Mouse (Mus musculus) hindbrain, postnatal 0 days (tissue): Measurements from ENCODE around the gene Gdnf. TPM values are rescaled to one million over a fixed set of nuclear protein-coding genes. Genes with fewer than 3 reads are reported as not detected.

ENCODE experiments used
- ATAC-seq: fragments of 200-750 bp; cut with Nextera tagmentation; 2 replicates; pipeline ENCODE4 v1.8.0; 2017; ENCODE audit warnings: mild to moderate bottlenecking, moderate TSS enrichment, moderate library complexity
- DNase-seq: peaks from one replicate; pipeline ENCODE4 v3.0.0-alpha.2; 2015; ENCODE audit warnings: low spot score
- H3K27ac ChIP-seq: fragments of 300-500 bp; sonication (generic); 2 replicates; pipeline ENCODE4 v1.5.1; 2014; ENCODE audit warnings: mild to moderate bottlenecking
- H3K27me3 ChIP-seq: fragments of 300-500 bp; sonication (generic); 2 replicates; pipeline ENCODE4 v1.6.1; 2014; ENCODE audit warnings: low read length, mixed read lengths; ENCODE audit not compliant: insufficient read depth
- H3K36me3 ChIP-seq: fragments of 300-500 bp; sonication (generic); 2 replicates; pipeline ENCODE4 v1.6.1; 2014; ENCODE audit warnings: low read length, mixed read lengths; ENCODE audit not compliant: insufficient read depth
- H3K4me1 ChIP-seq: fragments of 300-500 bp; sonication (generic); 2 replicates; pipeline ENCODE4 v1.6.1; 2014; ENCODE audit warnings: antibody characterized with exemption, low read length, mixed read lengths; ENCODE audit not compliant: insufficient read depth
- H3K4me2 ChIP-seq: fragments of 300-500 bp; sonication (generic); 2 replicates; pipeline ENCODE4 v1.6.1; 2014; ENCODE audit warnings: low read depth, mild to moderate bottlenecking, low read length, moderate library complexity, mixed read lengths
- H3K4me3 ChIP-seq: fragments of 300-500 bp; sonication (generic); 2 replicates; pipeline ENCODE4 v1.5.1; 2014; ENCODE audit warnings: low read length
- H3K9ac ChIP-seq: fragments of 300-500 bp; sonication (generic); replicated peaks from 2 replicates; pipeline ENCODE4 v1.6.1; 2014; ENCODE audit warnings: mild to moderate bottlenecking, low read length, moderate library complexity, mixed read lengths
- H3K9me3 ChIP-seq: fragments of 300-500 bp; sonication (generic); 2 replicates; pipeline ENCODE4 v1.6.1; 2016; ENCODE audit warnings: low read length, mixed read lengths
- CTCF ChIP-seq: IDR thresholded peaks from 2 replicates; pipeline ENCODE4 v1.5.1; 2016; ENCODE audit warnings: antibody characterized with exemption, control low read depth, low read depth
- WGBS: fragments of 180-500 bp; shearing (Covaris S2); extraction: QIAGEN DNeasy Blood & Tissue Kit; methylation state at CpG from one replicate; pipeline ENCODE4 v1.1.7; 2014; 5-methylcytosine and 5-hydroxymethylcytosine counted together
- polyA plus RNA-seq: library from polyadenylated mRNA; unstranded; fragments of >200 nt; fragmentation: Nextera tagmentation; extraction: Ambion mirVana; gene quantifications from 2 replicates; pipeline ENCODE4 v1.2.1, GENCODE M21; 2015
- total RNA-seq: library from RNA; depleted of rRNA; stranded (reverse); fragments of >200 nt; gene quantifications from 2 replicates; pipeline ENCODE4 v1.2.3, GENCODE M21; 2014

Gdnf gene
- total and polyA plus RNA-seq, 2 experiments from 2014 or later: 0.18 to 0.47 TPM

DNA sequence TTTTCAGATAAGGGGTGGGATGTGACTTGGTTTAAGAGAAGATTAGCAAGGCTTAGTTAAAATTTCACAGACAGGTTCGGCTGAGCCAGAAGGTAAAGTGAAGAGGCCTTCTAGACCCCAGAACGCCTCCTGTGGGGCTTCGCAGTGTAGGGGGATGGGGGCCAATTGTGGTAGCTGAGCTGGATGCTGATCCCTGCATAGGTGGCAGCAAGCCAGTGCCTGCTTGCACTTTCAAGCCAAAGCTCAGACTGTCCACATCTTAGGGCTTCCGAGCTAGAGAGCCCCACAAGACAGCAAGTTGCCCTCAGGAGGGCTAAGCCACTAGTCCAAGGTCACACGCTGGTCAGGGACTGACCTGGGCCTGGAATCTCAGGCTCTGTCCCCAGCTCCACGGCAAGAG, 13.2 kb downstream of the Gdnf start:
- TF ChIP-seq CTCF: no peak
- no peaks in the 10 kb centered on the region; the same call in 1 of the 2 replicates for H3K27me3 ChIP-seq
- WGBS: 65% methylated on average over 6 of the region's 6 CpGs
- H3K4me3 ChIP-seq: no peak overlapping the region
- no peaks in the 10 kb centered on the region for H3K9me3 ChIP-seq
- H3K4me1 ChIP-seq: no peaks in the 10 kb centered on the region
- 0 out of 2 replicates have a peak, but pooled peaks have one; percentile 32 for ATAC-seq
- no peak overlapping the region for H3K4me2 ChIP-seq
- no peaks in the 10 kb centered on the region for H3K36me3 ChIP-seq
- DNase-seq: no peak
- H3K27ac ChIP-seq: no peak overlapping the region
- no peak overlapping the region for H3K9ac ChIP-seq

DNA sequence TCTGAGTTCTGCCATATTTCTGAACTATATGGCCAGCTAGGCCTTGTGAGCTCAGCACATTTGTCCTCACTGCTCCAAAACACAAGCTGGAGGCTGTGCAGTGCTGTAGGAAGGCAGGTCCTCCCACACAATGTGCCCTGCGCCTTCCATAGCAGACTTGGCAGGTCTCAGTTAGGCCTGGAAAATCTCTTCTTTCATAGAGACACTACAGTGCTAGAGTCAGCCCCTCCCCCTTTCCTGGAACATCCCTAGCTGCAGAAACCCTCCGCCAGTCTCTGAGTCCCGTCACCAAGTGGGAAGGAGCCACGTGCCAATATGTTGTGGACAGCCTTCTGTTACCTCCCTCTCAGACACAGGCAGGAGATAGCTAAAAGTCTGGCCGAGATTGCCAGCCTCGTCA, 14.9 kb downstream of the Gdnf start:
- H3K4me2 ChIP-seq: no peak overlapping the region
- H3K9ac ChIP-seq: no peak overlapping the region
- ATAC-seq (peak; percentile 66; the same call in 1 of the 2 replicates), DNase-seq (no peak)
- 38% methylated on average over 6 of the region's 6 CpGs for WGBS
- TF ChIP-seq CTCF: no peak
- no peak overlapping the region for H3K4me3 ChIP-seq
- H3K36me3 ChIP-seq: no peaks in the 10 kb centered on the region
- H3K27me3 ChIP-seq: no peaks in the 10 kb centered on the region
- H3K27ac ChIP-seq: no peak overlapping the region
- H3K9me3 ChIP-seq: no peaks in the 10 kb centered on the region
- H3K4me1 ChIP-seq: no peaks in the 10 kb centered on the region

DNA sequence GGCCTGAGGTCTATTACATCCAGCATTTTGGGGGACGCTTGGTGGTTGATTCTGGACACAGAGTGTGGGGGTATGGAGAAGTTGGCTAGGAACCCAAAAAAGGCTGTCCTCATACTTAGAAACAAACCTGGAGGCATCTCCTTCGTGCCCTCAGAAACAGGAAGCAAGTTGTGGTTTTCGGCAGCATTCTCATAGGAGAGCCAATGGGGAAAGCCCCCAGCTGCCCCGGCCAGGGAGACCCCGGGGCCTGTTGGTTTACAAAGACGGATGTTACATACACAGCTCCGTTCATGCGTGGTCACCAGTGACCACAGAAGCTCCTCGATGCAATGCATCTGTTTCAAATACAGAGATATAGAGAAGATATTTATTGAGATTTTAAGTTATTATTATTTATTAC, 24.8 kb downstream of the Gdnf start:
- no peak for DNase-seq
- Histone ChIP-seq H3K36me3 (no peaks in the 10 kb centered on the region), H3K4me1 (no peaks in the 10 kb centered on the region), H3K4me2 (no peak overlapping the region), H3K4me3 (no peak overlapping the region), H3K9me3 (no peaks in the 10 kb centered on the region), H3K27ac (no peak overlapping the region), H3K27me3 (no peaks in the 10 kb centered on the region), H3K9ac (no peak overlapping the region)
- TF ChIP-seq CTCF: no peak
- no peak for ATAC-seq
- 93% methylated on average over 9 of the region's 9 CpGs for WGBS

DNA sequence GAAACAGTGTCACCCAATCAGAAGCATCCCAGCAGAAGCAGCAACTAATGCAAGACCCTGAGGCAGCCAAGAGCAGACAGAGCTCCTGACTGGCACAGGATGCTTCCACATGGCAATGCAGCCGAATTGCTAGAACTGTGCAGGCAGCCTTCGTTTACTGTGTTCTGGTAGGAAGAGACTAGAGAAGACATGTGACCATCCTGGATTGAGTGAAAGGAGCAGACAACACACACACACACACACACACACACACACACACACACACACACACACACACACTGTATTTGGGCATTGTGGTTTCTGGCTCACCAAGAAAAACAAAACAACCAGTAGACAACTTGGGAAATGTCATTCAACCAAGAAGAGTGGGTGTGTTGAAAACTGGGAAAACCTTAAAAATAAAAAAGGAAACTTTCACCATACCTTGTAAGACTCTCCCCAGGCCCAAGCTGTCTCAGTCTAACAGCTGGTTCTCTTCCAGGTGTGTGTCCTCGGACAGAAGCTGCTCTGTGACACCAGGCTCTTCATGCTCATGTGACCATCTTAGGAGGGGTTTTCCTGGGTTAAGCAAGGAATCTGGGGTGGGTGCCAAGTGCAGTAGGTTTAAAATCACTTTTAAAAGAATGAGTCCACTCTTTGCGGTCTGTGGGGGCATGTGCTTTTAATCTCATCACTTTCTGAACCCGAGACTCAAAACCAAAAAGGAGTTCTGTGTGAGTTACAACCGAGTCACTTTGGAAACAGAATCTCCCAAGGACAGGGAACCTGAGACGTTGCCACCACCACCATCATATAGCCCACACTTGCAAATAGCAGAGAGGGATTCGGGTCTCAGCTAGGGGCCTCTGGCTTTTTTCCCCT, 27.6 kb downstream of the Gdnf start:
- 86% methylated on average over 8 of the region's 8 CpGs for WGBS
- DNase-seq (no peak), ATAC-seq (no peak)
- Histone ChIP-seq H3K27ac (no peak overlapping the region), H3K27me3 (no peaks in the 10 kb centered on the region), H3K9me3 (no peaks in the 10 kb centered on the region), H3K4me1 (no peaks in the 10 kb centered on the region), H3K36me3 (no peaks in the 10 kb centered on the region), H3K4me2 (no peak overlapping the region), H3K9ac (no peak overlapping the region), H3K4me3 (no peak overlapping the region)
- TF ChIP-seq CTCF: no peak

DNA sequence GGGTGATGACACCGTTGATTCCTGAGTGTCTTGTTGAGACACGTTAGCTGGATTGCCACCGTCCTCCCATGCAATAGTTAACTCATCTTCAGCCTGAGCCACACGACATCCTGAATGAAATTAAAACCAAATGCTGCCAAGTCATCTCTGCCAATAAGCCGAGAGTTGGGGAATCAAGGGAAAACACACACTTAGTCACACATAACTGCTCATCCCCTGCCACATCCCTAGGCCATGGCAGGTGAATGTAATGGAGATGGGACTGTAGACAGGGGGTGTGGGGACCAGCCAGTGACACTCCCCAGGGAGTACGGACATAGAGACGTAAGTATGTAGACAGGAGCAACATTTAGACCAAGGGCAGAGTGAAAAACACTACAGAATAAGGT, 28.3 kb downstream of the Gdnf start:
- no peak overlapping the region for H3K4me3 ChIP-seq
- H3K27me3 ChIP-seq: no peaks in the 10 kb centered on the region
- 53% methylated on average over 7 of the region's 7 CpGs for WGBS
- no peak overlapping the region for H3K27ac ChIP-seq
- DNase-seq (peak; percentile 30), ATAC-seq (no peak)
- no peak overlapping the region for H3K4me2 ChIP-seq
- H3K4me1 ChIP-seq: no peaks in the 10 kb centered on the region
- no peaks in the 10 kb centered on the region for H3K9me3 ChIP-seq
- H3K36me3 ChIP-seq: no peaks in the 10 kb centered on the region
- TF ChIP-seq CTCF: no peak
- no peak overlapping the region for H3K9ac ChIP-seq

DNA sequence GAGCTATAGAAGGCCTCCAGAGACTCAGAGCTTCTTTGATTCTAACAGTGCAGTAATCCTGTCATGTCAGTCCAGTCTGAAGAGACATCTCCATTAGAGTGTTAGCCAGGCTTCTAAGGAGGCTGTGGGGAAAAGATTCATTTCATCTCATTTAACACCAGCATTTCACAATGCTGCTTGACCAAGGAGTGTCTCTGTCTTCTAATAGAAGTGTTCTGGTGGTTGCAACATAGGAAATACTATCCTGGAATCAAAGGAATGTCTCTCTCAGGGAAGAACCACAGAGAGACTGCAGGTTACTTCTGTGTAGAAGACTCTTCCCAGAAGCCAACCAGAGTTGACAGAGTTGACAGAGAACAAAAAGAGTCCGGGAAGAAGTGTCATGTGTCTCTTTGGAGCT, 31.0 kb downstream of the Gdnf start:
- no peak for TF ChIP-seq CTCF
- no peaks in the 10 kb centered on the region for H3K27me3 ChIP-seq
- no peaks in the 10 kb centered on the region for H3K36me3 ChIP-seq
- H3K4me3 ChIP-seq: no peak overlapping the region
- ATAC-seq: no peak
- no peak overlapping the region for H3K9ac ChIP-seq
- 75% methylated on average over 1 of the region's 1 CpGs for WGBS
- no peak overlapping the region for H3K27ac ChIP-seq
- H3K9me3 ChIP-seq: no peaks in the 10 kb centered on the region
- no peaks in the 10 kb centered on the region for H3K4me1 ChIP-seq
- DNase-seq: no peak
- no peak overlapping the region for H3K4me2 ChIP-seq

DNA sequence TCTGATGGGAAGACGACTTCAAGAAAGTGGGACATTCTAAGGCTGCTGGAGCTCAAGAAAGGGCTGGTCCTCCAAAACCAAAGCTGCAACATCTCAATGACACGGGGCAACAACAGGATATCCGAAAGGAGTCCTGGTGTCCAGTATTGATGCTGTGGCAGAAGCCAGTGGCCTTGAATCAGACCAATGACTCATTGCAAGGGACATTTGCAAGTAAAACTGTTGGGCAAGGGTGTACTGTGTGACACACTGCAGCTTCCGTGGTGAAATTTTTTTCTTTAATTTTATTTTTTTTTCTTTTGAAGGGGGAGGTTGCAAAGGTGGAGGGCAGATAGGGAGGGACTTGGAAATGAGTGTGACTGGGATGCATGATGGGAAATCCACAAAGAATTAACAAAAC, 31.8 kb downstream of the Gdnf start:
- WGBS: 91% methylated on average over 4 of the region's 4 CpGs

More for the DNA sequence above, 31.8 kb downstream of the Gdnf start:
- TF ChIP-seq CTCF: no peak
- Histone ChIP-seq H3K36me3 (no peaks in the 10 kb centered on the region), H3K4me1 (no peaks in the 10 kb centered on the region), H3K4me3 (no peak overlapping the region), H3K9me3 (no peaks in the 10 kb centered on the region), H3K27me3 (no peaks in the 10 kb centered on the region), H3K27ac (no peak overlapping the region), H3K9ac (no peak overlapping the region), H3K4me2 (no peak overlapping the region)
- ATAC-seq (no peak), DNase-seq (no peak)
